Mouse (Mus musculus): ENCODE measurements at regions not wholly inside any gene's neighbourhood (a gene's known extent, or its start where the extent isn't known, plus 50 kb on each side); places are given as distances from the start of the nearest gene placed in this dataset.

GRCm38 (mm10) chr13:116795041-116795440 is 230.3 kb downstream of the Parp8 start:
- WGBS: 42% methylated on average over 2 of the region's 2 CpGs
- Histone ChIP-seq H3K36me3 (ENCODE audit: control insufficient read depth, insufficient read depth, low read length) (no peaks in the 10 kb centered on the region), H3K4me3 (ENCODE audit: low read depth, low read length) (no peak overlapping the region), H3K27ac (ENCODE audit: low read depth, low read length) (no peak overlapping the region), H3K4me1 (ENCODE audit: control insufficient read depth, insufficient read depth, low read length) (no peaks in the 10 kb centered on the region), H3K9ac (ENCODE audit: low read length) (no peak overlapping the region), H3K27me3 (replicated peaks; ENCODE audit: control insufficient read depth, insufficient read depth, low read length) (no peaks in the 10 kb centered on the region), H3K9me3 (replicated peaks; ENCODE audit: control insufficient read depth, low read length) (no peaks in the 10 kb centered on the region), H3K4me2 (ENCODE audit: low read length) (no peak overlapping the region)
- DNase-seq (ENCODE audit: low spot score): no peak
- no peak for ATAC-seq

DNA sequence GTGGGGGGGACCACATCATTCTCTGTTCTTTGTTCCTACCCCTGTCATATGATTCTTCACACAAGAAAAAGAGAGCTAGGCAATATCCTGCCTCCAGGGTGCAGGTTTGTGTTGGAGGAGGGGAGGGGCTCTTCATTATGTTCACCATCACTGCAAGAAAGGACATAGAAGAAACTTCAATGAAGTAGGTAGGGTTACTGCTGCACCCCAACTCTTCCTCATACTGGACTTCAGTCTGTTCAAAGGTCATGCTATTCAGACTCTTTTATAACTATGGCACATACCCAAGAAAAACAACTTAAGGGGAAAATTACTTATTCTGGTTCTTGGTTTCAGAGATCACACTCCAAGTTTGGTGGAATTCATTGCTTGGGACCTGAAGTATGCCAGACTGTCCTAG is 243.7 kb downstream of the Parp8 start:
- no peak for DNase-seq (ENCODE audit: low spot score)
- H3K4me1 ChIP-seq (ENCODE audit: control insufficient read depth, insufficient read depth, low read length): no peaks in the 10 kb centered on the region
- H3K4me3 ChIP-seq (ENCODE audit: low read depth, low read length): no peak overlapping the region
- H3K36me3 ChIP-seq (ENCODE audit: control insufficient read depth, insufficient read depth, low read length): no peaks in the 10 kb centered on the region
- ATAC-seq: no peak
- no peak overlapping the region for H3K27ac ChIP-seq (ENCODE audit: low read depth, low read length)
- H3K9ac ChIP-seq (ENCODE audit: low read length): no peak overlapping the region
- H3K4me2 ChIP-seq (ENCODE audit: low read length): no peak overlapping the region
- H3K27me3 ChIP-seq (replicated peaks; ENCODE audit: control insufficient read depth, insufficient read depth, low read length): no peaks in the 10 kb centered on the region
- no peaks in the 10 kb centered on the region for H3K9me3 ChIP-seq (replicated peaks; ENCODE audit: control insufficient read depth, low read length)

DNA sequence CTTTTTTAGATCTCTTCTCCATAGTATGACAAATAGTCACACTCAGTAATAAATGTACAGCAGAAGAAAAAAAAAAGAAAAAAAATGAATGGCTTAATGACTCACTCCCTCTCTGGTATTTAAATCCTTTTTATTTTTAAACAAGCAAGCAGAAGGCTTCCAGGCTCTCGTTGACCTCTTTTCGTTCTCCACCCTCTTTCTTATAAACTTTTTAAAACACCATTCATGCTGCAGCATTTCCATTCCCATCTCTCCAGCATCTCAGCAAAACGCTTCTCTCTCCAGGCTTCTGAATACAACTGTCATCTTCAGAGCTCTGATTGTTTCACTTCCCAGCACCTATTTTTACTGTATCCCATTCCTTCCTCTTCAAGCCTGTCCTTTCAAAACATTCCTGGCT is 259.8 kb downstream of the Parp8 start:
- DNase-seq (ENCODE audit: low spot score): no peak
- 72% methylated on average over 3 of the region's 3 CpGs for WGBS
- H3K9me3 ChIP-seq (replicated peaks; ENCODE audit: control insufficient read depth, low read length): no peaks in the 10 kb centered on the region
- no peak overlapping the region for H3K27ac ChIP-seq (ENCODE audit: low read depth, low read length)
- H3K27me3 ChIP-seq (replicated peaks; ENCODE audit: control insufficient read depth, insufficient read depth, low read length): no peaks in the 10 kb centered on the region
- no peak for ATAC-seq
- H3K4me2 ChIP-seq (ENCODE audit: low read length): no peak overlapping the region
- no peaks in the 10 kb centered on the region for H3K36me3 ChIP-seq (ENCODE audit: control insufficient read depth, insufficient read depth, low read length)
- H3K4me3 ChIP-seq (ENCODE audit: low read depth, low read length): no peak overlapping the region
- no peaks in the 10 kb centered on the region for H3K4me1 ChIP-seq (ENCODE audit: control insufficient read depth, insufficient read depth, low read length)
- H3K9ac ChIP-seq (ENCODE audit: low read length): no peak overlapping the region

GRCm38 (mm10) chr13:116759912-116760311 is 265.4 kb downstream of the Parp8 start:
- H3K4me1 ChIP-seq (ENCODE audit: control insufficient read depth, insufficient read depth, low read length): no peaks in the 10 kb centered on the region
- 86% methylated on average over 2 of the region's 2 CpGs for WGBS
- no peak overlapping the region for H3K27ac ChIP-seq (ENCODE audit: low read depth, low read length)
- no peaks in the 10 kb centered on the region for H3K27me3 ChIP-seq (replicated peaks; ENCODE audit: control insufficient read depth, insufficient read depth, low read length)
- H3K4me3 ChIP-seq (ENCODE audit: low read depth, low read length): no peak overlapping the region
- ATAC-seq (no peak), DNase-seq (ENCODE audit: low spot score) (no peak)
- no peaks in the 10 kb centered on the region for H3K36me3 ChIP-seq (ENCODE audit: control insufficient read depth, insufficient read depth, low read length)
- H3K9ac ChIP-seq (ENCODE audit: low read length): no peak overlapping the region
- H3K4me2 ChIP-seq (ENCODE audit: low read length): no peak overlapping the region
- H3K9me3 ChIP-seq (replicated peaks; ENCODE audit: control insufficient read depth, low read length): no peaks in the 10 kb centered on the region

DNA sequence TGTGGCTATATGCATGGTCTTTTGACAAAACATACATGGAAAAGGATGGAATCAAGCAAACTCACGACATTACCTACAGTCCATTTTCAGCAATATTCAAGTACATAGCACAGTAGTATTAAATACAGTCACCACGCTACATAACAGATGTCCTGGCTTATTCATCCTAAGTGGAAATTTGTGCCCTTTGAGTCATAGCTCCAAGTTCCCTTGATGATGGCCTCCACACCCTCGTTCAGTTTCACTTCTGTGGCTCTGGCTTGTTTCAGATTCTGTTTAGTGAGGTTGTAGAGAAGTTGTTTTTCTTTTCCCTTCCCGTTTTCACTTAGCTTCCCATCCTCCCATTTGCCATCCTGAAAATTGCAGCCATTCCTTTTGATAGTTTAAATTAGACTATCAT is 284.5 kb downstream of the Parp8 start:
- DNase-seq (ENCODE audit: low spot score) (no peak), ATAC-seq (no peak)
- 80% methylated on average over 4 of the region's 4 CpGs for WGBS

GRCm38 (mm10) chr13:116723361-116724153 is 301.8 kb downstream of the Parp8 start:
- Histone ChIP-seq H3K9me3 (replicated peaks; ENCODE audit: control insufficient read depth, low read length) (no peaks in the 10 kb centered on the region), H3K4me3 (ENCODE audit: low read depth, low read length) (no peak overlapping the region), H3K4me1 (ENCODE audit: control insufficient read depth, insufficient read depth, low read length) (peaks cover 4% of the 10 kb centered on the region), H3K36me3 (ENCODE audit: control insufficient read depth, insufficient read depth, low read length) (no peaks in the 10 kb centered on the region), H3K4me2 (ENCODE audit: low read length) (peak overlapping the region; percentile 13; the same call in 1 of the 2 replicates), H3K27ac (ENCODE audit: low read depth, low read length) (no peak overlapping the region), H3K27me3 (replicated peaks; ENCODE audit: control insufficient read depth, insufficient read depth, low read length) (no peaks in the 10 kb centered on the region), H3K9ac (ENCODE audit: low read length) (no peak overlapping the region)
- 40% methylated on average over 14 of the region's 14 CpGs for WGBS
- peak; percentile 69 for DNase-seq (ENCODE audit: low spot score)
- ATAC-seq: peak; percentile 62; the same call in 1 of the 2 replicates

More for the DNA sequence above, 284.5 kb downstream of the Parp8 start:
- H3K9ac ChIP-seq (ENCODE audit: low read length): no peak overlapping the region
- H3K4me1 ChIP-seq (ENCODE audit: control insufficient read depth, insufficient read depth, low read length): no peaks in the 10 kb centered on the region
- H3K9me3 ChIP-seq (replicated peaks; ENCODE audit: control insufficient read depth, low read length): no peaks in the 10 kb centered on the region
- no peak overlapping the region for H3K27ac ChIP-seq (ENCODE audit: low read depth, low read length)
- H3K4me2 ChIP-seq (ENCODE audit: low read length): no peak overlapping the region
- no peaks in the 10 kb centered on the region for H3K36me3 ChIP-seq (ENCODE audit: control insufficient read depth, insufficient read depth, low read length)
- H3K4me3 ChIP-seq (ENCODE audit: low read depth, low read length): no peak overlapping the region
- no peaks in the 10 kb centered on the region for H3K27me3 ChIP-seq (replicated peaks; ENCODE audit: control insufficient read depth, insufficient read depth, low read length)

DNA sequence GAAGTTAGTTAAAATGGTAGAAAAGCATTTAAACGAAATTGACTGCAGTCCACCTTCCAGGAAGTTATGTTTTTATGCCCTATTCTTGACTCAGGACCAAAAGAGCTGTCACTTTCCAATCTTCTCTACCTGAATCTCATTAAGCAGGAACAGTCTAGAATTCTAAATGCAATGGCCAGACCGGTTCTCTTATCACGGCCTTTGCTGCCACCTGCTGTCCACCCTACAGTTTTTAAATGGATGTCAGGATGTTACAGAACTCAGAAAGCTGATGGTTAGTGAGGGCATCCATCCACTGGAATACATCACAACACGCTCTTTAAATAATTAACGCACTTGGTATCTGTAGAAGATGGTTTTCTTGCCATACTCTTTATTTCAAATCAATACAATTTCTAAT is 310.5 kb downstream of the Parp8 start:
- ATAC-seq (peak; percentile 28; the same call in 1 of the 2 replicates), DNase-seq (ENCODE audit: low spot score) (peak; percentile 85)
- H3K36me3 ChIP-seq (ENCODE audit: control insufficient read depth, insufficient read depth, low read length): no peaks in the 10 kb centered on the region
- no peaks in the 10 kb centered on the region for H3K9me3 ChIP-seq (replicated peaks; ENCODE audit: control insufficient read depth, low read length)
- H3K9ac ChIP-seq (ENCODE audit: low read length): no peak overlapping the region
- peaks cover 26% of the 10 kb centered on the region for H3K27me3 ChIP-seq (replicated peaks; ENCODE audit: control insufficient read depth, insufficient read depth, low read length)
- 21% methylated on average over 5 of the region's 5 CpGs for WGBS
- no peak overlapping the region for H3K27ac ChIP-seq (ENCODE audit: low read depth, low read length)
- H3K4me2 ChIP-seq (ENCODE audit: low read length): no peak overlapping the region
- H3K4me1 ChIP-seq (ENCODE audit: control insufficient read depth, insufficient read depth, low read length): peaks cover 7% of the 10 kb centered on the region
- no peak overlapping the region for H3K4me3 ChIP-seq (ENCODE audit: low read depth, low read length)

DNA sequence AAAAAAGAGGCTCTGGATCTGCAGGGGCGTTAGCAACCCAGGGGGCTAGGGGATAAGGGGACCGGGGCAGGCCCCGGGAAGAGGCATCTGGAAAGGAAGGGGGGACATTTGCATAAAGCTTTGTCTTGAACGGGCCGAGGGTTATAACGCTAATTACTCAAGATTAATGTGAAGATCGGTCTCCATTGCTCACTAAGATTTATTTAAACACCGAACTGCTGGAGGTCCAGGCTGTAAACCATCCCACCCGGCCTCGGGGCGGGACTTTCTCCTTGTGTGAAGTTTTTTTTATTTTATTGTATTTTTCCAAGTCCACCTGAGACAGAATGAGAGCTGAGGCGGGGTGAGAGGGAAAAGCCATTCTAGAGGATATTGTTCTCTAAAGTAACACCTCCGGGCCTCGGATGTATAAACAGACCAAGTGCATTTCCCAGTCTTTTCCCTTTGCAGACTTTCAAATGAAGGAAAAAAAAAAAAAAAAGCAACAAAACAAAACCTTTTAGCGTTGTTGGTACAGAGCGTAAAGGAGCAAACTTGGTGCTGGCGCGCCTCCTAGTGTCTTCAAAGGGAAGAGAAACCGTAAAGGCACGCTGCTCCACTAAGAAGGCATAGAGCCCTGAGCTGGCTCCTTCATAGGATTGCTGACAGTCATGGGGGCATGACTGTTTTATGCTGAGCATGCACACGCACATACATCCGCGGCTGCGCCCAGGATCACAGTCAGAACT is 313.3 kb downstream of the Parp8 start:
- Histone ChIP-seq H3K36me3 (ENCODE audit: control insufficient read depth, insufficient read depth, low read length) (no peaks in the 10 kb centered on the region), H3K27me3 (replicated peaks; ENCODE audit: control insufficient read depth, insufficient read depth, low read length) (peaks cover 42% of the 10 kb centered on the region), H3K4me2 (ENCODE audit: low read length) (peak overlapping the region; percentile 66), H3K4me1 (ENCODE audit: control insufficient read depth, insufficient read depth, low read length) (peaks cover 9% of the 10 kb centered on the region), H3K9ac (ENCODE audit: low read length) (peak overlapping the region; percentile 22), H3K4me3 (ENCODE audit: low read depth, low read length) (peak overlapping the region; percentile 27), H3K27ac (ENCODE audit: low read depth, low read length) (peak overlapping the region; percentile 41; the same call in 1 of the 2 replicates), H3K9me3 (replicated peaks; ENCODE audit: control insufficient read depth, low read length) (no peaks in the 10 kb centered on the region)
- WGBS: under 1% methylated on average over 24 of the region's 24 CpGs
- DNase-seq (ENCODE audit: low spot score): peak; percentile 95
- ATAC-seq: peak; percentile 88
